Mouse (Mus musculus) kidney, postnatal 10 days (tissue): ENCODE measurements around the gene Rnf141.

Experiments used
- DNase-seq: peaks from one replicate; pipeline ENCODE4 v3.0.0; 2021; ENCODE audit warnings: mixed read lengths

The Rnf141 gene

DNA sequence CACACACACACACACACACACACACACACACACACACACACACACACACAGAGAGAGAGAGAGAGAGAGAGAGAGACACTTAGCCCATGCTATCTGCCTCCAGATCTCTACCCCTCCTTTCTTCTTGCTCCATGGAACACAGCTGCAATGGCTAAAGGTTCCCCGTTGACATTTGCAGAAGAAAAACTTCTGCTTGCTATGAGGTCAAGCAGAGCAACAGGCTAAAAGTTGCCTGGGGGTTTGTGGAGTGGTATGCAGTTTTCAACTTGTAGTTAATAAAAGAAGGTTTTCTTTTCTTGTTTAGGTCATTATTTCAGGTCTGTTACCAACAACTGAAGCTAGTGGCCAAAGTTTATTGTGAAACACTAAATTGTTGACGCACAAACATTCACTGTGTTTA lies 87.8 kb downstream of the Rnf141 start:
- peak; percentile 52 for DNase-seq

DNA sequence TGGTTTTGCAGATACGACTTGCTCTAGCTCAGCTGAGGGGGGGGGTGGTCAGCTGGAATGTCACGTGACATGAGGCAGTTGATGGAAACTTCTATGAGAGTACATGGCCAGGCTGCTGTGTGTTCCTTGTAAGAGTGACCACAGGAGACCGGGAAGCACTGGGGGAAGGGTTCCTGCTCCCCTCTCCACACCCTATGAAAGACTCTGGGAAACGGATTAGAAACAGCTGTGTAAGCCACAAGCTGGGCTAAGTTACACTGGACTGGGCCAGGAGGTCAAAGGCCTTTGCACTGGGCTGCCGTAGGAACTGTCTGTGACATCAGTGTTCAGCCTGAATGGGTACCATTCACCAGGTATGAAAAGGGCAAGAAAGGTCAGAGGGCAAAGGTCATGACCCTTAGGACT lies 90.3 kb downstream of the Rnf141 start:
- DNase-seq = peak; percentile 67

DNA sequence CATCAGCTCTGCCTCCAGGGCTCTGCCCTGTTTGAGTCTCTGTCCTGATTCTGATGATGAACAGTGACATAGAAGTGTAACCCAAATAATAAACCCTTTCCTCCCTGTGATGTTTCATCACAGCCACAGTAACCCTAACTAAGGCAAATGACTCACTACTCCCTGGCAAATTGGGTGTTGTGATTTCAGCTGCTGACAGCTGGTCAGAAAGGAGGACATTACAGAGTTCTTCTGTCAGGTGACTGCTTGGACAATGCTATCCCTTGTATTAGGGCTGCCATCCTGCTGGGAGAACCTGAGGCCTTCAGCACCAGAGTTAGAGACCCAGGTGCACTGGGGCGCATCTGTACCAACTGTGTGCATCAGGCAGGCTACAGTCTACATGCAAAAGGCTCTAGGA lies 90.9 kb downstream of the Rnf141 start:
- DNase-seq = no peak

DNA sequence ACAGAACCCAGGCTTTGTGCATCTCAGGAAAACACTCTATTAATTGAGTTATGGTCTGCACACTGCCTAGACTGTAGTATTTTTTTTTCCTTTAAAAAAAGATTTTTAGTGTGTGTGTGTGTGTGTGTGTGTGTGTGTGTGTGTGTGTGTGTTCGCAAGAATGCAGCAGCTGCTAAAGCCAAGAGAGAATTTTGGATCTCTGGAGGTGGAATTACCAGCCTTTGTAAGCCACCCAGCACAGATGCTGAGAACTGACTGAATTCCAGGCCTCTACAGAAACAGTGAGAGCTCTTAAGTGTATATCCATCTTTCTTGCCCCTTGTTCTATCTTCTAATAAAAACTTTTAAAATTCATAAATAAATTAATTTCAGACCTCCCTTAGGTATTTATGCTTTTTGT lies 92.6 kb downstream of the Rnf141 start:
- DNase-seq = no peak

DNA sequence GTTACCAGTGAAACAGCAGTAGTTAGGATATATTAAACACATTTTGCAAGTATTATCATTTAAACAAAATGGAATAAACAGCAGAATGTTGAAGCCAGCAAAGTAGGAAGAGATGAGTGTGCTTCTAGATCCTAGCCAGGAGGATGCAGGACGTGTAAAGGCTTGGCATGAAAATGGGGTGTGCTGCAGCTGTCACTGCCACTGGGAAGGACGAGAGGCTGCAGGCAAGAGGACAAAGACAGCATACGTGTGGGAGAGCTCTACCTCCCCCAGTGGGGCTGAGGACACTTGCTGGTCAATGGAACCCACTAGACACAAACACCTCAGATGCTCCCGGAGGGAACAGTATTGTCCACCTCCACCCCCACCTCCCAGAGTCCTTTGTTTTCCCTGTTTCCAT lies 93.4 kb downstream of the Rnf141 start:
- DNase-seq = no peak
